Mouse (Mus musculus): ENCODE results near the gene Olfr97. TPM values are rescaled to one million over a fixed set of nuclear protein-coding genes. Genes with fewer than 3 reads are reported as not detected.
A peak's percentile ranks its signal among the peaks of the same experiment; 100 is the strongest.
"Not testable (repeated sequence)": the region's sequence is repeated elsewhere in the genome, so short reads cannot be mapped to it uniquely, and the experiment has no call there.

Olfr97 gene
- polyA plus RNA-seq (2016; fragmentation: Nextera tagmentation; extraction: Ambion mirVana), result not detected in 2 replicates

DNA sequence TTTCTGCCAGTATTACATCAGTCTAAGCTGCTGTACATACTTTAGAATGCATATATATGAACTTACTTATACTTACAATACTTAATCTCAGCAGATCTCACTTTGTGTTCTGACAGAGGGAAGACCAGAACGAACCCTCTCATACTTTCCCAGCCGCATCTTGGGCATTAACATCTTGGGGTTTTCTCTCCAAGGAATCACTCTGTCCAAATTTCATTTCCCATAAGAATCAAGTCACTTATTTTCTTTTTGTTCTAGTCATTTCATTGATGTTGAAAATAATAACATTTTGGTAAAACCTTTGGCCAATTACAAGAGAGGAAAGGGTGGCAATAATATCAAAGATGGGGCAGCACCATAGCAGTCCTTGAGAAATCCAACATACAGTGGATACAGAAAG is at the start of gene Olfr97:
TSS of gene Olfr97 (minus strand) at position 101 of the 400 bp plus-strand sequence.
- not testable (repeated sequence) for H3K9ac ChIP-seq; H3K9me3 ChIP-seq (replicated peaks)

DNA sequence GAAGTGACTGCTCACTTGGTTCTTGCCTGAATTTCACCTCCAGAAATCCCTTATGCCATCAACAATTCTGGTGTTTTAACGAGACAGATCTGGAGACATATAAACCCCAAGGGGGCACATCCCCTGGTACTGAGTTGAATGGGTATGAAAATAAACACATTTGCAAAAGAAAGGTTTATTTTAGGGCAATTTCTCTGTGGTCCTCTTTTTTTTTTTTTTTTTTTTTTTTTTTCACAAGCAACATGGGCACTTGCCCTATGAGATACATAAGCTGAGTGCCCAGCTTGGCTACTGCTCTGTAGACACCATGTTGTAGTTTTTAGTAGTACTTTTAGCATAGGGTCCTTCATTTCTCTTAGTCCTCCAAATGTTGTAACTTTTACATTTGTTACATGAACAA is 46.2 kb upstream of the Olfr97 start, which contains the start of gene Olfr99:
TSS of gene Olfr99 (minus strand) at position 101 of the 400 bp plus-strand sequence.
- Histone ChIP-seq H3K9me3 (replicated peaks) (no peaks in the 10 kb centered on the region), H3K4me3 (no peak within 1 kb of the TSS), H3K36me3 (no peaks in the 10 kb centered on the region), H3K4me2 (no peak within 1 kb of the TSS), H3K27ac (ENCODE audit: poor library complexity, severe bottlenecking) (no peak within 1 kb of the TSS), H3K9ac (no peak within 1 kb of the TSS), H3K4me1 (replicated peaks) (no peaks in the 10 kb centered on the region), H3K27me3 (replicated peaks) (no peaks in the 10 kb centered on the region)
- WGBS, result 70% methylated on average over 1 of the region's 1 CpGs
- no peak for ATAC-seq (ENCODE audit: insufficient number of reproducible peaks, low FRiP score)

More for the DNA sequence above, at the start of gene Olfr97:
- not testable (repeated sequence) for H3K27ac ChIP-seq (ENCODE audit: poor library complexity, severe bottlenecking); H3K36me3 ChIP-seq; H3K4me2 ChIP-seq; ATAC-seq (ENCODE audit: insufficient number of reproducible peaks, low FRiP score); H3K27me3 ChIP-seq (replicated peaks); H3K4me3 ChIP-seq; H3K4me1 ChIP-seq (replicated peaks)
- WGBS, result 89% methylated on average over 2 of the region's 2 CpGs

DNA sequence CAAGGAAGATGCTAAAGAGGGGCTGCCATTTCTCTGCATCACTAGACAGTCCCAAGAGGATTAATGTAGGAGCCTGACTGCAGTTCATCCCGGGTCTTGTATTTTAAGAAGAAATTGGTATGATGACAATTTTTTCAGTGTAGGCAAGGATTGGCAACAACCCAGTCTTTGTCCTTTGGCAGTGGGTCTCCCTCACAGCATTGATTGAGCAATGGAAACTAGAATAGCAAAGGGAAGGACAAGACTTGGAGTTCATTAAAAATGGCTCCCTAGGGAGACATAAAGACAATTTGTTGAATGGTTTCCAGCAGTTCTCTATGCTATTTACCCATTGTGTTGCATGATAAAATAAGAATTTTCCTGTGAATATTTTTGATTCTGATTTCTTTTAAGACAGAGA is 43.2 kb upstream of the Olfr97 start:
- WGBS, result 85% methylated on average over 1 of the region's 1 CpGs

GRCm38 (mm10) chr17:37276573-37276972 is 39.4 kb upstream of the Olfr97 start:
- Histone ChIP-seq H3K36me3 (no peaks in the 10 kb centered on the region), H3K4me2 (no peak overlapping the region), H3K4me3 (no peak overlapping the region), H3K9ac (no peak overlapping the region), H3K9me3 (replicated peaks) (no peaks in the 10 kb centered on the region), H3K27ac (ENCODE audit: poor library complexity, severe bottlenecking) (no peak overlapping the region), H3K4me1 (replicated peaks) (no peaks in the 10 kb centered on the region), H3K27me3 (replicated peaks) (no peaks in the 10 kb centered on the region; the same call in 1 of the 2 replicates)
- no peak for ATAC-seq (ENCODE audit: insufficient number of reproducible peaks, low FRiP score)

More for the DNA sequence above, 43.2 kb upstream of the Olfr97 start:
- Histone ChIP-seq H3K36me3 (no peaks in the 10 kb centered on the region), H3K27ac (ENCODE audit: poor library complexity, severe bottlenecking) (no peak overlapping the region), H3K27me3 (replicated peaks) (no peaks in the 10 kb centered on the region), H3K4me1 (replicated peaks) (no peaks in the 10 kb centered on the region), H3K9ac (no peak overlapping the region), H3K9me3 (replicated peaks) (no peaks in the 10 kb centered on the region), H3K4me3 (no peak overlapping the region), H3K4me2 (no peak overlapping the region)
- ATAC-seq (ENCODE audit: insufficient number of reproducible peaks, low FRiP score), result no peak

GRCm38 (mm10) chr17:37275626-37276248 is 38.6 kb upstream of the Olfr97 start:
- no peaks in the 10 kb centered on the region; the same call in 1 of the 2 replicates for H3K27me3 ChIP-seq (replicated peaks)
- no peak for ATAC-seq (ENCODE audit: insufficient number of reproducible peaks, low FRiP score)
- H3K9ac ChIP-seq, result no peak overlapping the region
- no peak overlapping the region for H3K27ac ChIP-seq (ENCODE audit: poor library complexity, severe bottlenecking)
- H3K4me3 ChIP-seq, result no peak overlapping the region
- WGBS, result 66% methylated on average over 2 of the region's 2 CpGs
- 0 out of 2 replicates have a peak, but pooled peaks cover under 1% of the 10 kb centered on the region for H3K4me1 ChIP-seq (replicated peaks)
- no peaks in the 10 kb centered on the region for H3K36me3 ChIP-seq
- H3K4me2 ChIP-seq, result no peak overlapping the region
- H3K9me3 ChIP-seq (replicated peaks), result no peaks in the 10 kb centered on the region

GRCm38 (mm10) chr17:37270702-37271092 is 33.6 kb upstream of the Olfr97 start:
- H3K9ac ChIP-seq, result no peak overlapping the region
- WGBS, result 45% methylated on average over 8 of the region's 8 CpGs
- H3K4me1 ChIP-seq (replicated peaks), result 0 out of 2 replicates have a peak, but pooled peaks cover 4% of the 10 kb centered on the region
- peak overlapping the region; percentile 59 for H3K4me3 ChIP-seq
- peak; percentile 16; the same call in 1 of the 2 replicates for ATAC-seq (ENCODE audit: insufficient number of reproducible peaks, low FRiP score)
- H3K36me3 ChIP-seq, result no peaks in the 10 kb centered on the region
- H3K27ac ChIP-seq (ENCODE audit: poor library complexity, severe bottlenecking), result no peak overlapping the region
- H3K4me2 ChIP-seq, result peak overlapping the region; percentile 98
- H3K27me3 ChIP-seq (replicated peaks), result no peaks in the 10 kb centered on the region; the same call in 1 of the 2 replicates
- H3K9me3 ChIP-seq (replicated peaks), result no peaks in the 10 kb centered on the region

GRCm38 (mm10) chr17:37270058-37270701 is 33.0 kb upstream of the Olfr97 start, which contains the start of gene H2-M3:
Gene H2-M3 (plus strand): TSS chr17:37270220.
- Histone ChIP-seq H3K27ac (ENCODE audit: poor library complexity, severe bottlenecking) (no peak within 1 kb of the TSS), H3K36me3 (no peaks in the 10 kb centered on the region), H3K4me2 (peak within 1 kb of the TSS; percentile 98), H3K9ac (0 out of 2 replicates have a peak within 1 kb of the TSS, but pooled peaks have one; percentile 16), H3K4me3 (peak within 1 kb of the TSS; percentile 59), H3K9me3 (replicated peaks) (no peaks in the 10 kb centered on the region), H3K4me1 (replicated peaks) (0 out of 2 replicates have a peak, but pooled peaks cover 4% of the 10 kb centered on the region), H3K27me3 (replicated peaks) (no peaks in the 10 kb centered on the region; the same call in 1 of the 2 replicates)
- WGBS, result 2% methylated on average over 26 of the region's 26 CpGs
- peak; percentile 88 for ATAC-seq (ENCODE audit: insufficient number of reproducible peaks, low FRiP score)

GRCm38 (mm10) chr17:37263626-37264025 is 26.5 kb upstream of the Olfr97 start, which contains the start of gene Olfr98:
Gene Olfr98 (minus strand): TSS chr17:37263749.
- 82% methylated on average over 1 of the region's 1 CpGs for WGBS
- Histone ChIP-seq H3K4me2 (no peak within 1 kb of the TSS), H3K27me3 (replicated peaks) (no peaks in the 10 kb centered on the region), H3K9ac (no peak within 1 kb of the TSS), H3K4me1 (replicated peaks) (no peaks in the 10 kb centered on the region), H3K4me3 (no peak within 1 kb of the TSS), H3K36me3 (no peaks in the 10 kb centered on the region), H3K9me3 (replicated peaks) (no peaks in the 10 kb centered on the region), H3K27ac (ENCODE audit: poor library complexity, severe bottlenecking) (no peak within 1 kb of the TSS)
- no peak for ATAC-seq (ENCODE audit: insufficient number of reproducible peaks, low FRiP score)

GRCm38 (mm10) chr17:37250544-37250943 is 13.4 kb upstream of the Olfr97 start:
- no peak overlapping the region for H3K4me3 ChIP-seq
- no peak overlapping the region for H3K27ac ChIP-seq (ENCODE audit: poor library complexity, severe bottlenecking)
- no peaks in the 10 kb centered on the region for H3K4me1 ChIP-seq (replicated peaks)
- 14% methylated on average over 1 of the region's 1 CpGs for WGBS
- no peak for ATAC-seq (ENCODE audit: insufficient number of reproducible peaks, low FRiP score)
- H3K36me3 ChIP-seq, result no peaks in the 10 kb centered on the region
- H3K9ac ChIP-seq, result no peak overlapping the region
- no peaks in the 10 kb centered on the region for H3K27me3 ChIP-seq (replicated peaks)
- H3K9me3 ChIP-seq (replicated peaks), result no peaks in the 10 kb centered on the region
- no peak overlapping the region for H3K4me2 ChIP-seq

DNA sequence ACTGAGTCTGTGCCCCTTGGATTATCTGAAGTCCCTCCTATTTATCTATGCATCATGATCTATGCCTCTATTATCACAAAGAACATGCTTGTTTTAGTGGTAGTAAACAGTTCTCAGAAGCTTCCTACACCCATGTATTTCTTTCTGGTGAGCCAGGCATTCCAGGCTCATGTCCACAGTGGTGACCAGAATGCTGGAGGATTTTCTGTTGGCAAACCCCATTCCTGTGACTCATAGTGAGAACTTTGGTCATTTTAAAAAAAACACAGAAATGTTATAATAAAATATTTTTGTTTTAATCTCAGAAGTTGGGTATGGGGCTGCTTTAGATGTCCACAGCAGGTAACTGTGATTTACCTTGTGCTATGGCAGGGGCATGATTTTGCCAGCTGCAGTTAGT is 12.3 kb upstream of the Olfr97 start:
- Histone ChIP-seq H3K4me3 (no peak overlapping the region), H3K4me1 (replicated peaks) (no peaks in the 10 kb centered on the region), H3K27ac (ENCODE audit: poor library complexity, severe bottlenecking) (no peak overlapping the region), H3K27me3 (replicated peaks) (no peaks in the 10 kb centered on the region), H3K36me3 (no peaks in the 10 kb centered on the region), H3K9me3 (replicated peaks) (no peaks in the 10 kb centered on the region), H3K4me2 (no peak overlapping the region), H3K9ac (no peak overlapping the region)
- no peak for ATAC-seq (ENCODE audit: insufficient number of reproducible peaks, low FRiP score)

DNA sequence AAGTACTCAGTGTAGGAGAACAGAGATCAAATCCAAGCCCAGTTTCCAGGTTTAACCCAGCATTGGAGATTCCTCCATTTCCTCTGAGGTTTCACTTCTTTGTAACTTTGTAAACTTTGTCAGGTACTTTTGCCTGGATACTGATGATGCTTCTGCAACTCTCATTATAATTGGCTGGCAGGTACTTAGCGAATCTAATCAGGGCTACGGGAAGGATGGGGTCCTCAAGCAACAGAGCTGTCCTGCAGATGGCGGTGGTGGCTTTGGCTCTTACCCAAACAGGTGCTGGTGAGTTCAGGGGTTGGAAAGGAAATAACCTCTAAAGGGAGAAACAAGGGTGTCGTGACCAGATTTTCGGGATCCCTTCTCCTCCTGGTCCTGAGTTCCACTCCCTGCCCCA is 9.6 kb upstream of the Olfr97 start:
- no peak overlapping the region for H3K4me3 ChIP-seq
- H3K4me2 ChIP-seq, result no peak overlapping the region
- no peaks in the 10 kb centered on the region for H3K36me3 ChIP-seq
- ATAC-seq (ENCODE audit: insufficient number of reproducible peaks, low FRiP score), result no peak
- H3K9me3 ChIP-seq (replicated peaks), result no peaks in the 10 kb centered on the region
- H3K27ac ChIP-seq (ENCODE audit: poor library complexity, severe bottlenecking), result no peak overlapping the region
- H3K4me1 ChIP-seq (replicated peaks), result no peaks in the 10 kb centered on the region
- no peaks in the 10 kb centered on the region for H3K27me3 ChIP-seq (replicated peaks)
- no peak overlapping the region for H3K9ac ChIP-seq
- WGBS, result 33% methylated on average over 5 of the region's 5 CpGs

All from heart, embryonic 12.5 days (tissue).